Mouse (Mus musculus) frontal cortex, postnatal 36 days (tissue): Measurements from ENCODE around the gene Ddah2.
A peak's percentile ranks its signal among the peaks of the same experiment; 100 is the strongest.

Source experiments
- DNase-seq, 2 experiments: peaks; one replicate each; pipeline ENCODE4 v3.0.0; 2022; ENCODE audit warnings: low spot score in 2 of 2

Ddah2 gene

DNA sequence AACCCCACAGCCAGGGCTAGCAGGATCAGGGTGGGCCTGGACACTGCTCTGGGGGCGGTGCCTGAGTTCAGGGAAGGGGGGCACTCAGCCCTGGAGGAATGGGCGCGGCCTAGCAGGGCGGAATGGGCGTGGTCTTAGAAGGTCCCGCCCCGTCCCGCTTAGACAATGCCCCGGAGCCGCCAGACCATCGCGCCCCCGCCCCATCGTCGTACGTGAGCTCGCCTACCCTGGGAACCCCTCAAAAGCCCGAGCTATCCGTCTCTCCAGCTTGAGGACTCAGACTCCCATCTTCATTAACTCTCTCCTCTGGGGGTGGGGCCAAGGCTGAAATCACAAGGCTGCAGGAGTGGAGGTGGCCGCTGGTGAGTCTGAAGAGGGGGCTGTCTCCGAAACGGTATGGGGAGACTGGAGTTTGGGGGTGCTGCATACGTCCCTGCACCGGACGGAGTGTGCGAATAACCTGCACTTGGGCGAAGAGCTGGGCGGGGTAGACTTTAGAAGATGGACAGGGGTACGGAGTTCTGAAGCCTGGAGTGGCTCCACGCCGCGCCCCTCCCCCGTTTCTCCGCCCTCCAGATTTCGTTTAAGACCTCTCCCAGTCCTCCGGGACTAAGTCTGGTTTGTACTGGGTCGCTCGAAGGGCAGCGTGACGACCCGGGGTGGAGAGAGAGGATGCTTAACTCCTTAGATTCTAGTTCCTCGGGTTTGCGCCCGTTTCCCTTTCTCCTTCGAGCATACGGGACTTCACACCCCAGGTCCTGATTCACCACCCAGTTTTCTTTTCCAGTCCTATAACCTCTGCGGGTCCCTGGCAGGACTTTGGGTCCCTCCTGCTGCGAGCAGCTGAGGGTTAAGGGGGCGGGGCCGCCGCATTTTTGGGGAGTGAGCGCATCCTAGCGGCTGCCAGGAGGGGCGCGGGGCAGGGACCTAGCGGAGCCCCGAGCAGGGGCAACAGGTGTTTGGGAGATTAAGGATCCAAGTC, at the start of gene Ddah2:
Gene Ddah2, plus strand, starts transcription at position 125 of the 982 bp plus-strand sequence.
- peak; percentile 67 to 69 for DNase-seq

DNA sequence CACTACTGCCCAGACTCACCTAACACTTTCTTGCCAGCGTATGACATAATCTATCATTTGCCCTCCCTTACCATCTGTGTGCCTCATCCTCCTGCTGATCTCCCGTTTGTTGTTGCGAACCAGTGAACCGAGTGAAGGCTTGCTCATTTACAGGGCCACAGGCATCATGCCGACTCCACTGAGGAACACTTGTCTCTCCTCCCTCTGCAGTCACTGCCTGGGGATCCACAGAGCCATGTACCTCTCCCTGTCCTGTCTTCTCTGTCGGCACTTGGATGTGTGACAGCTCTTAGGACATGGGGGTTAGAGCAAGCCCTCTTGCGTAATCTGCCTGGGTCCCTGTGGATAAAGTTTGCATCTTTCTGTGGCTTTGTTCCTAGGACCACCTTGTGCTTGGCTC, 49.2 kb upstream of the Ddah2 start:
- no peak for DNase-seq

DNA sequence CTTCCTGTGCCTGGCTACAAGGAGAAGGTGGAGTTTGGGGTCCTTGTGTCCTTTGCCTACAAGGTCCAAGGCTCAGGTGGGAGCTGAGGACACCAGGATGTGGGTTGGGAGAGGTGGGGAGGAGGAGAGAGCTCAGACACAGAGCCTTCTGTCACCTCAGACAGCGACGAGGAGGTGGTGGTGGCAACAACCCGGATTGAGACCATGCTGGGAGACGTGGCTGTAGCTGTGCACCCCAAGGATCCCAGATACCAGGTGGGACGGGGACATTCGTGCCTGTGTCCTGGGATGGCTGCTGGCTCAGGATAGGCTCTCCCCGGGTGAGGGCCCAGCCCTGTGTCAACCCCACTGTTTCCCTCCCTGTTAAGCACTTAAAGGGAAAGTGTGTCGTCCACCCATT, 47.4 kb upstream of the Ddah2 start:
- no peak for DNase-seq

DNA sequence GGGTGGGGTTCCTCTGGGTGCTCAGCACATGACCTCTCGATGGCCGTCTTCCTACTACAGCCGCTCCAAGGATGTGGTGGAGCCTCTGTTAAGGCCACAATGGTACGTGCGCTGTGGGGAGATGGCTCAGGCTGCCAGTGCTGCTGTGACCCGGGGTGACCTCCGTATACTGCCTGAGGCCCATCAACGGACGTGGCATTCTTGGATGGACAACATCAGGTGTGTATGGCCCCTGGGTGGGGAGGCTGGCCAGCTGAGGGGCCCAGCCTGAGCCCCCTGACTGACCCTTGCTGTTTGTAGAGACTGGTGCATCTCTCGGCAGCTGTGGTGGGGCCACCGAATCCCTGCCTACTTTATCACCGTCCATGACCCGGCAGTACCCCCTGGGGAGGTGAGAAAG, 46.4 kb upstream of the Ddah2 start:
- DNase-seq = no peak

DNA sequence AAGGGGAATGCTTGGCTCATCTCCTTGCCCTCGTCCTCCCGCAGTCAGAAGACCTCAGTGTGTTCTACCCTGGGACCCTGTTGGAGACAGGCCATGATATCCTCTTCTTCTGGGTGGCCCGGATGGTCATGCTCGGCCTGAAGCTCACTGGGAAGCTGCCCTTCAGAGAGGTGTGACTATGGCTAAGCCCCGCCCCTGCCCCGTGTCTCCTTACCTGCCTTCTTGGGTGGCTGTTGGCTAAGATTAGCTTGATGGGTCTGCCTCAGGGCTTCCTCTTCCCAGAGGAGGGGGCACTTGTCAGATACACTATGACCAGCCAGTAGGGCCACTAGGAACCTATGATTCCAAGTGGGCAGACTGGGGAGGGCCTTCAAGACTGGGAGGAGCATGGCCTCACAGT, 45.6 kb upstream of the Ddah2 start:
- no peak for DNase-seq

DNA sequence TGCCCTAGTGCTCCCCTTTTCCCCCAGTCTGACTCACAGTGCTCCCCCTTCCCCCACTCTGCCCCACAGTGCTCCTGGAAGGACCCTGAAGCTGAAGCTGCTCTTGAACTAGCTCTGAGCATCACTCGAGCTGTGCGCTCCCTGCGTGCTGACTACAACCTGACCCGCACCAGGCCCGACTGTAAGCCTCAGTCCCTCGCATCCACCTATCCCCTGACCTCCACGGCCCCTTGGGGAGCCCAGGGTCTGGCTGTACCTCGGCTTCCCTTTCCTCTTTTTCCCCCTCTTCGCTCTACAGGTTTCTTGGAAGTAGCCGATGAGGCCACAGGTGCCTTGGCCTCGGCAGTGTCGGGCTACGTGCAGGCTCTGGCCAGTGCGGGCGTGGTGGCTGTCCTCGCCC, 43.5 kb upstream of the Ddah2 start:
- DNase-seq = no peak

DNA sequence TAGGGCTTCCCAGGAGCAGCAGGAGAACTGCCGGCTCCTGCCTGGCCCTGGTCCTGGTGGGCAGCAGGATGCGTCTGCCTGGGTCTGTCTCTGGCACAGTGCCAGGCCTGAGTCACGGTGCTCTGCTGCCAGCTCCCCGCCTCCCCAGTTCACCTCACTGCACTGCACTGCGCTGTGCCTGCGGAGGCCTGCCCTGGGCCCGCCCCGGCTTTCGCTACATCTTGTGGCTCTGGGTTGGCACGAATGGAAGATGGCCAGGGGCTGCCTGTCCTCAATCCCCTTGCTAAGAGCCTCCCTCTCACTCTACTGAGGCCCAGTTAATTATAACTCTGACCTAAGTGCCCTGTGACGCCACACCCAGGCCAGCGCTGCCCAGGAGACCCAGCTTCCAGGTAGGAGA, 42.5 kb upstream of the Ddah2 start, which contains the start of gene Vwa7:
Gene Vwa7, plus strand, starts transcription at position 204 of the 400 bp plus-strand sequence.
- DNase-seq = no peak

DNA sequence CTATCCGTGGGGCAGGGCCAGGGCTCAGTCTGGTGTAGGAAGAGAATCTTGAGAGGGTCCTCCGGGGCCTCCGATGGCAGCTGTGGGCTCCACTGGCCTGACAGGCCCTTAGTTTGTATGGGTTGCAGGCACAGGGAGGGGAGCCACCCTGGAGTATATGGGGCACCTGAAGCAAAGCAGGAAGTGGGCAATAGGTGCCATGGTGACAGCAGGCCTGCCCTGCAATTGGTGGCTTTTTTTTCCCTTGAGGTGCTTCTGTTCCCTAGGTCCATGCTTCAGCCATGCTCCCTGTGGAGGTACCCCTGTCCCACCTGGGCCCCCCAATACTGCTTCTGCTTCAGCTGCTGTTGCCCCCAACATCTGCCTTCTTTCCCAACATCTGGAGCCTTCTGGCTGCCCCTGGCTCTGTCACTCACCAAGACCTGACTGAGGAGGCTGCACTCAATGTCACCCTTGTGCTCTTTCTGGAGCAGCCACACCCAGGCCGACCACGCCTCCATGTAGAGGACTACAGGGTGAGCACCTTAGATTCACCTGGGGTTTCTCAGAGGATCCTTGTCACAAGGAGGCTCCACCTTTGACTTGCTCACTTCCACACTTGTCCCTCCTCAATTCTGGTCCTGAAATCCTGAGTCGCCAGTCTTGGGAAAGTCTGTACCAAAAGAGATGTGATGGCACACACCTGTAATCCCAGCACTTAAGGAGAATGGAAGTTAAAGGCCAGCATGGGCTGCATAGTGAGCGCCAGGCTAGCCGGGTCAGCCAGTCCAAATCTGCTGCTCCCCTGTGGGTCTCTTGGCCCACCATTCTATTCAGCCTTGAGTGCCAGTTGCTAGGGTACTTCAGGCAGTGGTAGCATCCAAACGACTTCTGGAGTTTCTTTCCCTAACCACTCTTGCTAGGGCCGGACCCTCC, 41.8 kb upstream of the Ddah2 start:
- no peak for DNase-seq

DNA sequence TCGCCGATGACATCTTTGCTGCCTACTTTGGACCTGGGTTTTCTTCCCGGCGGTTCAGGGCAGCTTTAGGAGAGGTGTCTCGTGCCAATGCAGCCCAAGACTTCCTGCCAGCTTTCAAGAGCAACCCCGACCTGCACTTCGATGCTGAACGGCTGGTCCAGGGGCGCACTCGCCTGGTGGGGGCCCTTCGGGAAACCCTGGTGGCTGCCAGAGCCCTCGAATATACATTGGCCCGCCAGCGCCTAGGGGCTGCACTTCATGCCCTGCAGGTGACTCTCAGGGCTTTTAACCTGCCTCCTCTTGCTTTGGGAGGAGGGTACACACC, 41.2 kb upstream of the Ddah2 start:
- DNase-seq = no peak

DNA sequence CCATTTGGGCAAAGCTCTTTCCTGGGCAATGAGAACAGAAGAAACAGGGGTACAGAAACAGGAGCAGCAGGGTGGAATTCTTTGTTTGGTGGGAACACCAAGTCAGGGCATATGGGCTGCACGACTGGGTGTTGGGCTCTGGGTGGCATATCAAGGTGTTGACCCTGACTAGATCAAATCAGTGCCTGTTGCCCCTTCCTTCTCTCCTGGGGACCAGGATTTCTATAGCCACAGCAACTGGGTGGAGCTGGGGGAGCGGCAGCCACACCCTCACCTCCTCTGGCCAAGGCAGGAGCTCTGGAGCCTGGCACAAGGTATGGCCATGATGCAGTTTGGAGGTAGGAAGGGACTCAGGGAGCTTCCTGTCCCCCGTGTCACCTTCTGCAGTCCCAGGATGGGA, 40.7 kb upstream of the Ddah2 start:
- DNase-seq = no peak

DNA sequence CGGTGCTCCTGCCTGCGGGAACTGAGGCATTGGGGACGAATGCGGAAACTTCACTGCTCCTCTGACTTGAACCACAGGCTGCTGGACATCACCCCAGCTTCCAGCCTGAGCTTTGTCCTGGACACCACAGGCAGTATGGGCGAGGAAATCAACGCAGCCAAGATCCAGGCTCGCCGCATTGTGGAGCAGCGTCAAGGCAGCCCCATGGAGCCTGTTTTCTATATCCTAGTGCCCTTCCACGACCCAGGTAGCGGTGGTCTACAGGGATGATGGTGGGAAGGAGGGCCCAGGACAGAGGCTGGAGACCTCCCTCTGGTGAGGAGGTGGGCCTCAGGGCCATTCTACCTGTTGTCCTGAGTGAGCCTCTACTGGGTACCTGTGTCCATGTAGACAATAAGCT, 38.9 kb upstream of the Ddah2 start:
- no peak for DNase-seq

DNA sequence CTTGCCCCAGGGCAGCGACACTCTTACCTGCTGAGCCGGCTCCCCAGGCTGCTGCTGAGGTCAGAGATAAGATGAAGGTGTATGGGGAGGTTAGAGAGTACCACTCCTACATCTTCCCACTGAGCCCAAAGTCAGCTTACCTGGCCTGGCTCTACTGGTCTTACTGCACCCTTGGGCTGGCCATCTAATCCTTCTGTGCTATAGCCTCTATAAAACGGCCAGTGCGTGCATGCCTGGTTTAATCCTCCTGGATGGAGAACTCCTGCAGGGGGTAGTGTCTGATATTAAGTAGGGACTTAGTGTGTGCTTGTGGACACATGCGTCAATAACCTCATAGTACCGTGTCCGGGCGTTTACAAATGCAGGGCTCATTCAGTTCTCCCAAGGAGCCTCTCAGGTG, 38.3 kb upstream of the Ddah2 start:
- no peak for DNase-seq

DNA sequence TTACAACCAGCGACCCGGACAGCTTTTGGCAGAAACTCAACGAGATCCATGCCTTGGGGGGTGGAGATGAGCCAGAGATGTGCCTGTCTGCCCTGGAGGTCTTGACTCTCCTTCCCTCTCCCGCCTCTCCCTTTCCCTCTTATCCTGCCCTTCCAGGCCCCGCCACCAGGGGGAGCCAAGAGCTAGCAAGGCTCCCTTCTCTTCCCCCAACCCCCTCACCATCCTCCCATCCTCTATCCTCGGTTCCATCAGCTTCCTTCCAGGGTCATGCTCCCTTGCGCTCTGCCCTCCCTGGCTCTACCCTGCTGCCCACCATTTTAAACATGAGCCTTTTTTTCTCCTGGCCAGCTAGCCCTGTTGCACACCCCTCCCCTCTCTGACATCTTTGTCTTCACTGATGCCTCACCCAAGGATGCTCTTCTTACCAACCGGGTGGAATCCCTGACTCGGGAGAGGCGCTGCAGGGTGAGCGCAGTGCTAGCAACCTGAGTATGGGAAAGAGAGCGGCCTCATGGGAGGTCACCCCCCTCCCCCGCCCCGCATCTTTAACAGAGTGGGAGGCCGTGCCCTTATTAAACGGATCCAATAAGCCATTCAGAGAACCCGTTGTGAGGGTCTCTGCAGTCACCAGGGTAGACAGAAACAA, 37.5 kb upstream of the Ddah2 start:
- peak; percentile 87 to 88 for DNase-seq

DNA sequence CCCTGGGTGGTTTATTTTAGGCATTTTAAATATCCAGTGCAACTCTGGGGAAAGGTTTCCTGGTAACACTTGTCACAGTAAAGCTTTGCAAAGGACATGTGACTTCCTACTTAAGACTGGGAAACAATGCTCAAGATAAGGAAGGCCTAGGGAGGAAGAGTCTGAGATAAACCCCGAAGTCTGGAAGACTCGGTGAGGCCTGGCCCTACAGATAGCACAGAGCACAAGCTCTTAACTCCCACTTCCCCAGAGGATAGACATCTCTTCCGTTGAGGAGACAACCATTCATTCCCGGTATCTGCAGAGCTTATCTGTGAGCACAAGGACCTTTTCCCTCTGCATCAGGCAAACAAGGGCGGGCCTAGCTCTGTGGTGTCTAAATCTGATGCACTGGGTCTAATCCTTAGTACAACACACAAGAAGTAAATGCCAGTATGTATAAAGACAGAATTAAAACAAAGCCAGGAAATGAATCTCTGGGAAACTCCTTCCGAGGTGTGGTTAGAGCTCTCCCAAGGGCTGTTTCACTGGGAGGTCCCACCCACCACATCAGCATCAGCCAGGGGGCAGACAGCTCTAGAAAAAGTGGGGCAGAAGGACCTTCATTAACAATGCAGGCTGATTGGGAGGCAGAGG, 36.9 kb upstream of the Ddah2 start:
- DNase-seq = no peak

DNA sequence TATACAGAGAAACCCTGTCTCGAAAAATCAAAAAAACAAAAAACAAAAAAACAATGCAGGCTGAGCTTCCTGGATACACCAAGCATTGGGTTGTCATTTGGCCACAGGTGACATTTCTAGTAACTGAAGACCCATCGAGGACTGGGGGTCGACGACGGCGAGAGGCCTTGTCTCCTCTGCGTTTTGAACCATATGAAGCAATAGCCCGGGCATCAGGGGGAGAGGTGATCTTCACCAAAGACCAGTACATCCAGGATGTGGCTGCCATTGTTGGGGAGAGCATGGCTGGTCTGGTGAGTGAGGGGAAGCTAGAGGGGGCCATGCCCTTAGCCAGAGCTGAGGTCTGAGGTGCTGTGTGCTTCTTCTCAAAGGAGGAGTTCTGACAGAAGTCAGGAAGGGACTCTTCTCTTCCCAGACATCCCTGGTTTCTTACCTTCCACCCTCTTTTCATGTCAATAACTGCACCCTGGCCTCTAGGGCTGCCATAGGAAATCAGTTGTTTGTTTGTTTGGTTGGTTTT, 36.2 kb upstream of the Ddah2 start:
- no peak for DNase-seq

DNA sequence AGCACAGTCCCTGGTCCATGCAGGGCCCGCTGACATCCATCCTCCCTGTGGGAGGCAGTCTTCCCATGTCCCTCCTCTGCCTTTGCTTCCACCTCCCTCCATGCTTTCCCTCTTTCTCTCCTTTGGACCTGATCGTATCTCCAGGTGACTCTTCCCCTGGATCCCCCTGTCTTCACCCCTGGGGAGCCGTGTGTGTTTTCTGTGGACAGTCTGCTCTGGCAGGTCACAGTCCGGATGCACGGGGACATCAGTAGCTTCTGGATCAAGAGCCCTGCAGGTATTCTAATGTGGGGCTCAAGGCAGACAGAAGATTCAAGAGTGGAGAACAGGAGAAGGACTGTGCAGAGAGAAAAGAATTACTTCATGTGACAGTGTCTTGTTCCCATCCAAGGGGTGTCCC, 35.6 kb upstream of the Ddah2 start:
- DNase-seq = no peak

DNA sequence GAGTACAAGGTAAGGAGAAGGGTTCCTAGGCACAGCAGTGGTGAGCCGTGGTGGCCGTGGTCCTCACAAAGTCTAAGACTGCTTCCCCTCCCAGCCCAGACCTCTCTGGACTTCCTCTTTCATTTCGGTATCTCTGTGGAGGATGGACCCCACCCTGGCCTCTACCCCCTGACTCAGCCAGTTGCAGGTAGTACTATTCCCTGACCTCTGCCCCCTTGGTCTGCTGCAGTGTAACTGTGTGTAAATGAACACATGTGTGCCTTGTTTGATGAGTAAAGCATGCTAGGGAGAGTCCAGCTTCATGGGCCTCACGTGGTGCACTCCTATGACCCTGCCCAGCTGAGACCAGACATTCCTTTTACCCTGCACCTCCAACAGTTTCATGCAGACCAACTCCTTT, 35.1 kb upstream of the Ddah2 start:
- DNase-seq = no peak

DNA sequence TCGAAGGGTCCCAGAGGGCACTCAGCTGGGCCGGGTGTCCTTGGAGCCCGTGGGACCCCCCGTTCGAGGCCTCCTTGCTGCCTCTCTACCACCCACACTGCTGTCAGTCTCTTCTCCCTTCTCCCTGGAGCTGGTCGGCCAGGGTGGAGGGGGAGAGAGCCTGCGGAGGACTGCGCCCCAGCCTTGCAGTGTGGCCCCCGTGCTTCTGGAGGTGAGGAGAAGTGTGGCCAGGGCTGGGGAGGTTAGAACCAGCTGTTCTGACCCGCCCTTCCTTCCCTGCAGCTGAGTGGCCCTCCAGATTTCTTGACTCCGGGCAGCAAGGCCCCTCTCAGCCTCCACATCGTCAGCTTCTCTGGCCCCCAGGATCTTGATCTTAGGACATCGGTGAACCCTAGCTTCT, 34.6 kb upstream of the Ddah2 start:
- DNase-seq = no peak

DNA sequence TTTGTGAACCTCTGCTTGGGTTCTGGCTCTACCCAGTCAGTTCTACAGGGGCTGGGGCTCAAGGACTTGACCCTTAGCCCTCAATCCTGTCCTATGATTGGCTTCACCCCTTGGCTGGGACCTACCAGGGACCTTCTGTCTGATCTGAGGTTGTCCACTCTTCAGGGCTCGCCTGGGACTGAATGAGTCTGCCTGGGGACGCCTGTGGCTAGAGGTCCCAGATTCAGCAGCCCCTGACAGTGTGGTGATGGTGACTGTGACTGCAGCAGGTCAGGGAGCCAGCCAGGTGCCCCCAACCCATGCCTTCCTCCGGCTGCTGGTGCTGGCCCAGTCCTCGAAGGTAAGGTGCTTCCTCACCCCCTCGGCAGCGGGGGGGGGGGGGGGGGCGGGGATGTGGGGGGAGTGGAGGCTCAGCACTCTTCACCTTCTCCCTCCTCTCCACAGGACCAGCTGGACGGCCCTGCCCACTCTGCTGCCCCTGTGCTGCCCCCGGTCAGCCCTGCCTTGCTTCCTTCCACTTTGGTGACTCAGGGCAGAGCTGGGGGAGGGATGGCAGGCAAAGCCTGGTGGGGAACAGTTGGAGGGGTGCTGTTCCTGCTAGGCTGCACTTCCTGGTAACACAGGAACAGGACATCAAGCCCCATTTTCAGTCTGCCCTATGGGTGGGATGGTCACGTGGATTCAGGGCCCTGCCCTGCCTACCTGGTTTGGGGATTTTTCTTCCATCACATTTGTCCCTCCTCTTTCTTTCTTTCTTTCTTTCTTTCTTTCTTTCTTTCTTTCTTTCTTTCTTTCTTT, 33.9 kb upstream of the Ddah2 start:
- DNase-seq = no peak

DNA sequence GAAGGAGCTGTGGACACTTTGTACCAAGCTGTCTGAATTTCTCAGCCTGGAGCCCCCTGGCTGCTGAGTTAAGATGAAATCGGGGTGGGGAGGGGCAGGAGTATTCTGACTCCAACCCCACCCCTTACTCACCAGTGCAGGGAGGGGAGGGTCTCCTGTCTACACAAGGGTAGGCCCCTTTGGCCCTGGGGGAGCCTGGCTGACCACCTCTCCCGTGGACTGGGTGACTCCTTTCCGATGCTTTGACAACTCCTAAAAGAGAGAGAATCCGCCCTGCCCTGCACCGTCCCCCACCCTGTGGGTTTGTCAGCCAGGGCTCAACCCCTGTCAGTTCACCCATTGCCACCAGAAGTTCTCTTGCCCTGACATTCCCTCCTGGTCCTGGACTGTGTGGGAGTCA, 32.6 kb upstream of the Ddah2 start:
- no peak for DNase-seq
